Mouse (Mus musculus) kidney, adult 11 months (tissue): ENCODE data around the gene Nemf.
"Not testable (repeated sequence)": the region's sequence is repeated elsewhere in the genome, so short reads cannot be mapped to it uniquely, and the experiment has no call there.

Experiments
- DNase-seq: peaks from one replicate; pipeline ENCODE4 v3.0.0; 2022

The Nemf gene

DNA sequence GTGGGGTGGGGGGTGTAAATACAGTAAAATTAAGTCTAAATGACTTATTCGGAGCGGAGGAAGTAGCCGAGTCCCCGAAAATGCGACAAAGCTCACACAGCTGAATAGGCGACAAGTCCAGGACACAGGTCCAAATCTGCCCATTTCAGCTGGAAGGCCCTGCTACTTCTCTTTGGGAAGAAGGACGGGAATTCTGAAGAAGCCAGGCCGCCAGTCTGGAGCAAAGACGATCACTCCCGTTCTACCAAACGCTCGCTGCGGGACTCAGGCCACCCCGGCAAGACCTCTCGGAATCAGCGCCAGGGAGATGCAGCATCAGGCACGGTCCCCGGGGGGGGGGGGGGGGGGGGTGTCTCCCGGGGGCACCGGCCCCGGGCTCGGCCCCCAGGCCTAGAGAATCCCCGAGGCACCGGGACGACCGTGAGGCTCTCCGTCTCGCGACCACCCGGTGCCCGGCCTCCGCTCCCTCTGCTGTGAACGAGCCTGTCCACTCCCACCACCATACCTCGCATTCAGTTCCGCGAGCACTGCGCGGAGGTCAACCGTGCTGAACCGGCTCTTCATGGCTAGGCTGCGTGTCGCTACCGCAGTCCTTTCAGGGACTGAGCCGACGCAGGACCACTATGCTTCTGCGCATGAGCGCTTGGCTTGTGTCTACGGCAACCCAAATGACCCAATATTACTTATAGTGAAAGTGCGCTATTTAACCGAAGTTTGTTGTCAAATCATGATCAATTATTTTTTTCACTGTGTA lies at the start of gene Nemf:
TSS of gene Nemf (minus strand) at position 620 of the 754 bp plus-strand sequence.
- peak; percentile 85 for DNase-seq

DNA sequence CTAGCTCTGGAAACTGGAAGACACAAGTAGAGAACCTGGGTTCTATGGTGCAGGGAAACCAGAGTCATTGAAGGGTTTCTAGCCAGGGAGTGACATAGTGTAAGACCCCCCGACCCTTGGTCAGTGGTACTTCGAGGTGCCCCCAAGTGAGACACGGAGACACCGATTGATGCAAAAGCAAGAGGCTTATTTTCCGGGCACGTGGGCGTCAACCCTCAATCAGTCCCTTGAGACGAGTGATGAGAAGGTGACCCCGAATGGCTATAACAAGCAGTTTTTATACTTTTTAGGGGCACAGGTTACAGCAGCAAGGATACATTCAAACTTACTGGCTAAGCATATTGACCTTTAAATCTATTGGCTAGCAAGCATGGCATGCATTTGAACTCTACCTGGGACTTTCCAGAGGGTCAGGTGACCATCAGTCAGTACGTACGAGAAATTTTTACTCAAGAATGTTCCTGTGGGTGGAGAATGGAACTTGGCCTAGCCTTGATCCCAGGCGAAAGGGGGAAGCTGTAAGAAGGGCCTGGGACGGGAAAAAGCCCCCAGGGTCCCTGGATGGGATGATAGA lies 45.7 kb upstream of the Nemf start:
- DNase-seq, result no peak

DNA sequence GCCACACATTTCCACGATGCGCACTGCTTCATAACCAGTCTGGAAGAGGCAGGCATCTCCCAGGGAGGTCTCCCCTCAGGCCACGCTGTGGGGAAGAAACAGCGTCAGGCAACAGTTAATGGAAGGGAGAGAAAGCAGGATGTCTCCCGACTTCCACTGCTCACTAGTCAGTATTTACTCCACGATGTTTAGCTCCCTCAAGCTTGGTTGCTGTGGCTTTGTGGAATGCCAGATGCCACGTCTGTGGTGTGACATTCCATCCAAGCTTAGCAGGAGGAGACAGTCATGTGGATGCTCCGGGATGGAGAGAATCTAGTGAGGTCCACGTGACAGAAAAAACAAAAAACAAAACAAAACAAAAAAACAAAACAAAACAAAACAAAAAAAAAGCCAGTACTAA lies 45.1 kb upstream of the Nemf start:
- no peak for DNase-seq

DNA sequence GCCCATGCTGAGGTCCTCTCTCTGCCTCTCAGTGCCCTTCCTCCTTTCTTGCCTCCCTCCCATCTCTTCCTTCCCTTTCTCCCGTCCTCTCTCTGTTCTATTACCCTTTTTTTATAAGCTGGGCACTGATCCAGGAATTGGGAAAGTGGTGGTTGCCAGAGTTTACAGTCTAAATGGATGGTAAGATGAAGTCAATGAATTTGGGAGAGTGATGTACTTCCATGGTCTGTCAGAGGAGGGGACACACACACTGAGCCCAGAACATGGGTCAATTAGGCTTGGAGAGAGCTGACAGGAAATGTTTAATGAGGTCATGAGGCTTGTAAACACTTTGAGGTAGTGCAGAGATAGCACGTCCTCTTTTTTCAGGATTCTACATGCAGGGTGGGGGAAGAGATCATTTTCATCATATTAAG lies 43.9 kb upstream of the Nemf start:
- DNase-seq, result no peak

DNA sequence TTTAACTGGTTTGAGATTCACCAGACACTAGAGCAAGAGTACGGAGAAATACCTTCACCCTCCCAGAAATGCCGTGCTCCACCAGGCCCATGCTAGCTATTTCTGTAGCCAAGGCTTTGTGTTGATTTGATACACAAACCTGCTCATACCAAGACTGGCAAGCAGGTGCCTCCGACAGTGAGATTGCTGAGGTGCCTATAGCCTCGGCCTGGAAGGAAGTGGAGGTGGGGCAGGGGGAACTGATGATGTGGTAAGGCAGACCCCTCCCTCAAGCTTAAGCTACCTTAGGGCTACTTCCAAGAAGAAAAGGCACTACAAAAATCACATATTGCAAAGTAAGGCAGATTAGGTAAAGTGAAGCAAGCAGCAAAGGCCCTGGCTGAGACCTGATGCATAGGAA lies 43.4 kb upstream of the Nemf start:
- no peak for DNase-seq

DNA sequence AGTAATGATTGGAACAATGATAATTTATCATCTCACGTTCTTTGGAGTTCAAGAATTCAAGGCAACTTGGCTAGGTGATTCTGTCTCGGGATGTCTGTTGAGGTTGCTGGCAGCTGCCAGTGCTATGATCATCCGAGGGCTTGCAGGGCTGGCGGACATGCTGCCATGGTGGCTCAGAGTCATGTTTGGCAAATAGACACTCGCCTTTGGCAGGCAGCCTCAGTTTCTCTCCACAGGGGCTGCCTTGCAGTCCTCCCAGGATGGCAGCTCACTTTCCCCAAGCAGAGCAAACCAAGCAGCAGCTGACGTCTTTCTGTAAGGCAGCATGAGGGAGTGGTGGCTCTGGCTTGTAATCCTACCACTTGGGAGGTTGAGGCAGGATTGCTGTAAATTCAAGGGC lies 37.5 kb upstream of the Nemf start:
- no peak for DNase-seq

DNA sequence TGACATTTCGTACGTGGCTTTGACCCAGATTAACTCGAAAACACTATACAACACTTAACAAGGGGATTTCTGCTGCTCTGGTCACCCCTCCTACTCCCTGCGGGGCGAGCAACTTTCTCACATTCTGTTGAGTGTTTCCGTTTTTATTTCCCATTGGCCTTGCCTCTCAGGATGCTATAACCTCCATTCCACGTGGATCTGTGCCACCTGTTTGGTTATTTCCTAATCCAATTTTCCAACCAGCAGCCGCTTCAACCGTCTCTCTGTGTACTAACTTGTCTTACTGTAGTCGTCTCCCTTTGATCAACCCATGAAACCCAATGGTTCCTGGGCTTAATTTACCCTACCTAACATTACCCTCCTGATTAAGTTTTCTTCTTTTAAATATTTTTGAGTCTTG lies 36.1 kb upstream of the Nemf start:
- no peak for DNase-seq

DNA sequence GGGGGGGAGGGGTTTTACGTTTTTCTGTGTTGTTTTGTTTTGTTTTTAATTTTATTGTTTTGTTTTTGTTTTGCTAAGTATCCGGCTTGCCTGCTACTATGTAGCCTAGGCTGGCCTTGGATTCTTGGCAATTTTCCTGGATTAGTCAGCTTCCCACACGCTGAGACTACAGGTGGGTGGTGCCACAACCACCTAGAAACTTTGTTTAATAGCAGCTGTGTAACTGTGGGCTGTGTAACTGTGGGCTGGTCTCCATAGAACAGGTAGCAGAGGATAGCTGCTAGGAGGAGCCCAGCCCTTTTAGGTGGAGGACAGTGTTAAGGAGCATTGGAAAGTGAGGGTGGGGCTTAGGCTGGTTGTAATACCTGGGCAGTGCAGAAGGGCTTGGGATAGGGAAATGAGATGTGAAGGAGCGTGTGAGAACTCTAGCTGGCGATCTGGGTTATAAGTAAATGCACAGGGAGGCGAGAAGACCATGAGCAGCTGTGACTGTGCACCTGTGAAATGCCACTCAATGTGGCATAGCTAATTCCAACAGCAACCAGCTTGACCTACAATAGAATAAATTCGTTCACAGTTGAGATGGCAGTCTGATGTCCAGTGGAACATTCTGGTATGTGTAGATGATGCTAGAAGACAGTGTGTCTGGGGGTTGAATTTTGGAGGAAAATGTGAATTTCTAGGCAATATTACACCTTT lies 33.2 kb upstream of the Nemf start:
- DNase-seq, result no peak

DNA sequence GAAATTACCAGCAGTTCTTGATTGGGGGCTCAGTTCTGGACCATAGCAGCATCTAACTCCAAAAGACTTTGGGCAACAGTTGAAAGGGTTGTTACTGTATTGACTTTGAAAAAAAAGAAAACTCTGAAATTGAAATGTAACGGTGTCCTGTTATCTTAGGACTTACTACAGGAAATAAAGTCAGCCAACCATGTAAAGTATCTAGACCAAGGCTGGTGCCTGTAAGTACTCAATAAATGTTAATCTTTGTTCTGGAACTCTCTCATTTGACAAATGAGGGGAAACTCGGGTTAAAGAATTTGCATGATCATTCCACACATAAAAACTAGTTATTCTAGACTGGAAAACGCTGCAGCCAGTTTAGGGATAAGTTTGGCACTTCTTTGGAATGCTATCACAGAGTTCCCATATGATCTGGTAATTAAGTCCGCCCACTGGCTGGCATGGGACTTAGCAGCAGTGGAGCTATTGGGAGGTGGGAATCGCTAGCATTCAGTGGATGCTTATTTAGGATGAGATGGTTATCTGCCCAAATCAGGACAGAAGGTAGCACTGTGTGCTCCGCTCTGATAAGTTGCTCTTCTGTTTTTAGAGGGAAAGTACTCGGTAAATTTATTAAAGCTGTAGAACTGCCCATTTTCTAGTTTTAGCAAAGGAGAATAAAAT lies 32.4 kb upstream of the Nemf start:
- DNase-seq, result no peak

DNA sequence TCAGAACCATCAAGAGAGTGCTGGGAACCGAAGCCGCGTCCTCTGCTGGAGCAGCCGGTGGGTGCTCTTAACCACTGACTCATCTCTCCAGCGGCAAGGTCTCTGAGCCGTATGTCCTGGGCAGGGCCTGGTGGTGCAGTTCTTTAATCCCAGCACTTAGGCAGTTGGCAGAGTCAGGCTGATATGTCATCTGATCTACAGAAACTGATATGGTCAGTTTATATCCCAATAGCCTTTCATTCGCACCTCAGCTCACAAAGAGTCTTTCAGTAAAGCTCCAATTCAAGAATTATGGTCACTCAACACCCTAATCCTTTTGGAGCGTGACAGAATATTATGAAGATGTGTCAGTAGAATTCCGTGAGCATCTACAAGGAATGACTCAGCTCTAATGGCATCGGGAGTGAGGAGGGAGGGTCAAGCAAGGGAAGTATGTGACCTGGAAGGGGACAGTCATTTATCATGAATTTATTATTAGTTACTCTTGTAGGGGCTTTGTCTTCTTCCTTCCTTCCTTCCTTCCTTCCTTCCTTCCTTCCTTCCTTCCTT lies 31.4 kb upstream of the Nemf start:
- no peak for DNase-seq

DNA sequence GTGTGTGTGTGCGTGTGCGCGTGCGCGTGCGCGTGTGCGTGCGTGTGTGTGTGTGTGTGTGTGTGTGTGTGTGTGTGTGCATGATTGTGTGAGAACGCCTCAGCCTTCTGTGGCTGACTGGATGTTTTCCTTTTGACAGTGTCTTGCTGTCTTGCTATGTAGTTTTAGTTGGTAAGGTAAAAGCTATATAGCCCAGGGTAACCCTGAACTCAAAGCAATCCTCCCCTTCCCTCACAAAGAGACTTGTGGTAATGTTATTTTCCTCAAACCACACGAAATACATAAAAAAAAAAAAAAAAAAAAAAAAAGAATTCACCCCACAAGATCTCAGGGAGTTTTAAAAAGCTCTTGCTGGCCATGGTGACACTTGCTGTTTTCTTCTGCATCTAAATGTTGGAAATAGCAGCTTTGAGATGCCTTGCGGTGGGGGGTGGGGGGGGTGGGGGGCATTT lies 29.3 kb upstream of the Nemf start:
- DNase-seq, result not testable (repeated sequence)

DNA sequence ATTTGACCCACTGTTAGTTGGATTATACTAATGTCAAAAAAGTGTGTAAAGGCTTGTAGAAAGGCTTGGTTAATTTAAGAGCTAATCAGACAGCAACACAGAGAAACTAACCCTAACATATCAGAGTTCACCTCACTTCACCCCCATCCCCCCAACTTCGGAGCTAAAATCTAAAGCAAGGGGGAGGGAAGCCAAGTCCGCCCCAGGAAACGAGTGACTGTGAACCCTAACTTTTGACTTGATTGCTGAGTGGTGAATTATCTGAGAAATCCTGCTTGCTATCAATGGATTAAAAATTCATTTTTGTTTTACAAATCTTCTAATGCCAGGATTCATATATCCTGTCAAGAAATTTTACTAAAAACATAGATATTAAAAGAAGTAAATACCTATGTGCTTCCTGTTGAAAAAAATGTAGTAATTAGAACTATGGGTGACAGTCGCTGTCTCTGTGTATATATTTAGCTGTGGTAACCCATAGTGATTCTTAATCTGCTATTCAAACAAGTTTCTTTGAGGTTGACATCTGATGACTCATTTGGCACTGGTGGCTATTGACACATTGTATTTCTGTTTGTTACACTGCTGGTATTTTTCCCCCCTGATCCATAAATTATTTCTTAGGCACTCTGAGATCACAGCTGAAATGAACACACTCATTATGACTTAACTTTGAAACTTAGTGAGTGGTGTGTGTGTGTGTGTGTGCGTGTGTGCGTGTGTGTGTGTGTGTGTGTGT lies 28.7 kb upstream of the Nemf start:
- no peak for DNase-seq

DNA sequence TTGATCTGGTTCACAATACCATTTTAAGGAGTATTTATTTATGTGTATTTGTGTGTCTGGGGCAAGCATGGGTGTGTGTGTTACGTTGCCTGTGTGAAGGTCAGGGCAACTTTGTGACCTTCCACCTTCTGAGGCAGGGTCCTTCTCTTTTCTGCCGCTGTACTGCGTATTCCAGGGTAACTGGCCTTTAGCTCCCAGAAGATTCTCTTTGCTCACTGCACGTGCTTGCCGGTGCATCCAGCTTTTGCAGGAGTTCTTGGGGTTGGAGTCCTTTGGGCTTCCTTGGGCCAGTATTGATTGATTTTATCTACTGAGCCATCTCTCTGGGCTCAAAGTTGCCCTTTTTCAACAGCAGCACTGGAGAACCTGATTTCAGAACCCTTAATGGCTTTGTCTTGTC lies 27.6 kb upstream of the Nemf start:
- DNase-seq, result no peak

DNA sequence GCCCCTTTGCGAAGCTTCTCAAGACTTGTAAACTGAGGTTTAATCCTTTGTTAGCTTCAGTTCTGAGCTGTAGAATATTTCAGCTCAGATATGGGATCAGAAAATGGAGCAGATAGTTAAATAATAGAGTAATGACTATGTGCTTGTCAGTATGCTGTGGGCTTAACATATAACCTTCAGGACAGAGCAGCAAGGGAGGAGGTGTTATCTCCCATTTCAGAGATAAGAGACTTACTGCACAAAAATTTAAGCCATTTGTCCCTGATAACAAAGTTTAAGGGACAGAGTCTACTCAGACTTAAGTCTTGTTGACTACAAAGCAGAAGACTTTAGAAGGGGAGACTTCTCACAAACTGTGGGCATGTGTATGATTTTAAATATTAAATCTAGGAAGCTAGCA lies 25.9 kb upstream of the Nemf start:
- DNase-seq, result no peak

DNA sequence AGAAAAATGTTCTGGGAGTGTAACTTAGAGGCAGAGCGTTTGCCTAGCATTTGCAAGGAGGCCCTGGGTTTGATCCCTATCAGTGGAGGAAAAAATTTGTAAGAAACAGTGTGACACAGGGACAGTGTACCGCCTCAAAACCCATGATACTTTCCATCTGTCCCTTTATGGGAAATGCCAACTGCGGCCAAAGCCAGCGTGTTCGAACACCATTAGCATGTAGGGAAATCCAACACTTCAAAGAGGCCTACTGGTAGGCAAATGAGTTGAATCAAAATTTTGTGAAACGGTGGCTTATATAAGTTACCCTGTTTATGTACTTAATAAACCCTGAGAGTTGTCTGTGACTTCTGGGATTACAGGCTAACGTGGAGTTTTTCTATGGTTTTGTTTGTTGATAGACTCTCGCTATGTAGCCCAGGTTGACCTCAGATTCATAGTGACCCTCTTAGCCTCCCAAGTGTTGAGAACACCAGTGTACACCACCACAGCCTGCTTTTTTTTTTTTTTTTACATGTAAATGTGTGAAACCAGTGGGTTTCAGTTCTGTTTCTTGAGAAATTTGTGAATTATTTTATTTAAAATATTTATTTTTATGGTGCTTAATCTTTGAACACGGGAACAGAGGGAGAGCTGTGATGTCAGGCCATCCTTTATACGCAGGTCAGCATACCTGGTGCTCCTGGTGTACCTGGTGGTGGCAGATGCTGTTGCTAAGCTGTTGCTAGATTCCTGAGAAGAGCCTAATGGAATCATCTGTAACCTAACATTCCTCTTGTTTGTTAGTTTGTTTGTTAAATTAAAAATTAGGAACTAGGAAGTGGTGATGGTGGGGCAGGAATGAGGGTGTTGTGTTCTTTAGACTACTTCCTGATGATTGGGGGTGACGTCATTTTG lies 21.8 kb upstream of the Nemf start:
- no peak for DNase-seq

DNA sequence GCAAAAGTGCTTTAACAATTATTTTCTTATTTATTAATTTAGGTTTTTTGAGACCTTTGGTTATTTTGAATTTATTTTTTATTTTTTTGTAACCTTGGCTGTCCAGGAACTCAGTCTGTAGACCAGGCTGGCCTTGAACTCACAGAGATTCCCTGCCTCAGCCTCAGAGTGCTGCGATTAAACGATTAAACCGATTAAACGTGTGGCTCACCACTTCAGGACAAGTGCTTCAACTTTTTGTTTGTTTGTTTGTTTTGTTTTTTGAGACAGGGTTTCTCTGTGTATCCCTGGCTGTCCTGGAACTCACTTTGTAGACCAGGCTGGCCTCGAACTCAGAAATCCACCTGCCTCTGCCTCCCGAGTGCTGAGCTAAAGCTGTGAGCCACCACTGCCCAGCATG lies 20.7 kb upstream of the Nemf start:
- DNase-seq, result not testable (repeated sequence)

DNA sequence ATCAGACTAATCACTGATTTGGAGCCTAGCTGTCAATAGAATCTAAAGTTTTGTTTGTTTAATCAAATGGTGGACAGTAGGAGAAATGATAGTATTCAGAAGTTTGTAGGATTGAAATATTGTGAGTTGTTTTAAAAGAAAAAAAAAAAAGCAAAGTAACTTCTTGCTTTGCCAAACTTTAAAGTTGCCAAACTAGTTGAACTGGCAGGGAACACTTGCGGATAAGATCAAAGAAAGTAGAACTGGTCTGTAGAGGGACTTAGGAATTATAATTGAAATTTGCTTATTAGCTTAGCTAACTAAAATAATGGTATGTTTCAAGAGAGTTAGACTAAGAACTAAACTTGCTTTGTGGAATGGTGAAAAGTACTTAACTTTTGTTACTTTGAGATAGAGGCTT lies 20.2 kb upstream of the Nemf start:
- DNase-seq, result no peak

DNA sequence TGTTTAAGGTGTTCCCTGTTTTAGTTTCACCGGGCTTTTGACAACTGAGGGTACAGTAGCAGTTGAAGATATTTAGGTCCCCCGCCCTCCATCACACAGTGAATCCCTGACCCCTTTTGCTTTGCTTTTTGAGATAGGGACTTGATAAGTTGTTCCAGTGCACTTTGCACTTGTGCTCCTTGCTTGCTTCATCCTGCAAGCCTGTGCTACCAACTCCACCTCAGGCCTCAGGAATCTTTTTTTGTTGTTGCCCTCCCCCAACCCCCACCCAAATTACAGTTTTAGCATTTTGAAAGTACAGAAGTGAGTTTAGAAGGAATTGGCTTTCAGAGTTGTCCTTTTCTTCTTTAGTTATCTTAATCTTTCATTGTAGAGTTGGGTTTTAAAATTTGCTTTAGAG lies 19.2 kb upstream of the Nemf start:
- no peak for DNase-seq

DNA sequence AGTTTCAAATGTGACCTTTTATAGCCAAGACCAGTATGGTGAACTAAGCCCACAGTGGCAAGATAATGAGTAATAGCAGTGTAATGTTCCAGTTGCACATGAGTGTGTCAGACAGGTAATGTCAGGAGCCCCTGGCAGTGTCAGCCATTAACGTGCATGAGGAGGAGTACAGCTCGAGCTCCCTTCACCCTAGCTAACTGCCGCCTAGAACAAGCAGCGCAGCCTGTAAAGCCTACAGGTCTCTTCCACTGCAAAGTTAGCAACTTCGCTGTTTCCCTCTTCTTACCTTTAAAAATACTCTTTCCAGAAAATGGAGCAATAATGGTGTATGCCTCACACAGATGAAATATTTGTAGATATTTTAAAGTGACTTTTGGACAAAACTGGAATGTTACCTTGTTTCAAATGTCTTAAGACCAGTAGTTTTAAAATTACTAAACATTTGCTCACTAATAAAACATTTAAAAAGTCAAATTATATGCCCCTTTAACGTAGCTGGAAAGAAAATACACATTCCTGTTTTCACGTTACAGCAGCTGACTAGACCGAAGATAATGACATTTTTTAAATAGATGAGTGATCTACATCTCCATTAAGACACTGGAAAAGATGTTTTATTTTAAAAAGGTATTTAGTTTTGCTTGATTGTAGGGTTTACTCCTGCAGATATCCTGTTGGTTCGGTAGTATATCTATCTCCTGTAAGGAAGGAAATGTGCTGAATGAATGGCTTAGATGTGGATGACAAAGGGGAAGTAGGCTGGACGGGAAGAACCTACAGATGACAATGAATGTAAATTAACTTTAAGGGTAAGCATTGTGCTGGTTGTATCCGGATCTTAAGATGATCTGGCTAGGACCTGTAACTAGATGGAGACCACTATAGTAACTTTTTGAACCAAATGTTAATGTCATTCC lies 17.1 kb upstream of the Nemf start:
- DNase-seq, result no peak

DNA sequence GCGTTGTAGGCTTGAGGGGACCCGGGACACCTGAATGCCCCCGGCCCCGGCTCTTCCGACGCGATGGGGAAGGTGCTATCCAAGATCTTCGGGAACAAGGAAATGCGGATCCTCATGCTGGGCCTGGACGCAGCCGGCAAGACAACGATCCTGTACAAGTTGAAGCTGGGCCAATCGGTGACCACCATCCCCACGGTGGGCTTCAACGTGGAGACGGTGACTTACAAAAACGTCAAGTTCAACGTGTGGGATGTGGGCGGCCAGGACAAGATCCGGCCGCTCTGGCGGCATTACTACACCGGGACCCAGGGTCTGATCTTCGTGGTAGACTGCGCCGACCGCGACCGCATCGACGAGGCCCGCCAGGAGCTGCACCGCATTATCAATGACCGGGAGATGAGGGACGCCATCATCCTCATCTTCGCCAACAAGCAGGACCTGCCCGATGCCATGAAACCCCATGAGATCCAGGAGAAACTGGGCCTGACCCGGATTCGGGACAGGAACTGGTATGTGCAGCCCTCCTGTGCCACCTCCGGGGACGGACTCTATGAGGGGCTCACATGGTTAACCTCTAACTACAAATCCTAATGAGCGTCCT lies 15.9 kb upstream of the Nemf start:
- DNase-seq, result peak; percentile 37
